Mouse (Mus musculus) layer of hippocampus, adult 9-11 months (tissue): ENCODE measurements around the gene Bcl9.

Experiments
- DNase-seq: peaks from one replicate; pipeline ENCODE4 v3.0.0; 2022

The Bcl9 gene

GRCm38 (mm10) chr3:97167126-97167525 lies 130.6 kb downstream of the Bcl9 start:
- DNase-seq = no peak

- no peak for DNase-seq
These were observed 133.2 kb downstream of the Bcl9 start for GRCm38 (mm10) chr3:97164477-97164876.

- no peak for DNase-seq
These were observed 135.9 kb downstream of the Bcl9 start for GRCm38 (mm10) chr3:97161773-97162172.

GRCm38 (mm10) chr3:97160908-97161307 lies 136.8 kb downstream of the Bcl9 start:
- peak; percentile 42 for DNase-seq

GRCm38 (mm10) chr3:97159986-97160385 lies 137.7 kb downstream of the Bcl9 start:
- DNase-seq = no peak

GRCm38 (mm10) chr3:97159509-97159850 lies 138.2 kb downstream of the Bcl9 start:
- no peak for DNase-seq

- peak; percentile 95 for DNase-seq
These were observed 138.9 kb downstream of the Bcl9 start, which contains the start of gene Acp6 for GRCm38 (mm10) chr3:97158611-97159508. Gene Acp6, plus strand, starts transcription at chr3:97158777.

- DNase-seq = peak; percentile 84
These were observed 139.6 kb downstream of the Bcl9 start for GRCm38 (mm10) chr3:97157958-97158599.

- DNase-seq = no peak
These were observed 140.4 kb downstream of the Bcl9 start for GRCm38 (mm10) chr3:97157308-97157707.

GRCm38 (mm10) chr3:97156431-97156830 lies 141.3 kb downstream of the Bcl9 start:
- no peak for DNase-seq
